Mouse (Mus musculus) midbrain, embryonic 16.5 days (tissue): Measurements from ENCODE around the gene Ren1. TPM values are rescaled to one million over a fixed set of nuclear protein-coding genes. Genes with fewer than 3 reads are reported as not detected.

Experiments used
- ATAC-seq: fragments of 200-750 bp; cut with Nextera tagmentation; 2 replicates; pipeline ENCODE4 v1.8.0; 2017; ENCODE audit warnings: moderate TSS enrichment
- H3K27ac ChIP-seq: fragments of 300-500 bp; sonication (generic); 2 replicates; pipeline ENCODE4 v1.5.1; 2014; ENCODE audit warnings: mild to moderate bottlenecking, low read length, mixed read lengths
- H3K27me3 ChIP-seq: fragments of 300-500 bp; sonication (generic); 2 replicates; pipeline ENCODE4 v1.6.1; 2014; ENCODE audit warnings: low read depth, low read length, mixed read lengths; ENCODE audit not compliant: control insufficient read depth, insufficient read depth
- H3K36me3 ChIP-seq: fragments of 300-500 bp; sonication (generic); 2 replicates; pipeline ENCODE4 v1.6.1; 2014; ENCODE audit warnings: mild to moderate bottlenecking, low read length, moderate library complexity, mixed read lengths; ENCODE audit not compliant: control insufficient read depth, insufficient read depth
- H3K4me1 ChIP-seq: fragments of 300-500 bp; sonication (generic); 2 replicates; pipeline ENCODE4 v1.6.1; 2014; ENCODE audit warnings: mild to moderate bottlenecking, low read length, mixed read lengths; ENCODE audit not compliant: control insufficient read depth, insufficient read depth
- H3K4me2 ChIP-seq: fragments of 300-500 bp; sonication (generic); 2 replicates; pipeline ENCODE4 v1.6.1; 2014; ENCODE audit warnings: mild to moderate bottlenecking, low read length, mixed read lengths
- H3K4me3 ChIP-seq: fragments of 300-500 bp; sonication (generic); 2 replicates; pipeline ENCODE4 v1.5.1; 2014; ENCODE audit warnings: low read depth, mild to moderate bottlenecking, low read length, moderate library complexity, mixed read lengths
- H3K9ac ChIP-seq: fragments of 300-500 bp; sonication (generic); 2 replicates; pipeline ENCODE4 v1.6.1; 2014; ENCODE audit warnings: low read depth, low read length, mixed read lengths
- H3K9me3 ChIP-seq: fragments of 300-500 bp; sonication (generic); replicated peaks from 2 replicates; pipeline ENCODE4 v1.6.1; 2014; ENCODE audit warnings: mild to moderate bottlenecking, low read length, mixed read lengths; ENCODE audit not compliant: control insufficient read depth, poor library complexity, severe bottlenecking
- WGBS: fragments of 180-500 bp; shearing (Covaris S2); extraction: QIAGEN DNeasy Blood & Tissue Kit; methylation state at CpG from one replicate; pipeline ENCODE4 v1.1.7; 2014; 5-methylcytosine and 5-hydroxymethylcytosine counted together
- polyA plus RNA-seq: library from polyadenylated mRNA; unstranded; fragments of >200 nt; fragmentation: Nextera tagmentation; extraction: Ambion mirVana; gene quantifications from 2 replicates; pipeline ENCODE4 v1.2.1, GENCODE M21; 2015

The Ren1 gene
- polyA plus RNA-seq, 1 experiment from 2014 or later: not detected

GRCm38 (mm10) chr1:133387539-133388268 lies 37.4 kb downstream of the Ren1 start:
- ATAC-seq: no peak

GRCm38 (mm10) chr1:133394702-133395101 lies 44.4 kb downstream of the Ren1 start:
- WGBS: 68% methylated on average over 4 of the region's 4 CpGs
- Histone ChIP-seq H3K9ac (no peak overlapping the region), H3K36me3 (no peaks in the 10 kb centered on the region; the same call in 1 of the 2 replicates), H3K4me1 (peaks cover 15% of the 10 kb centered on the region), H3K4me3 (no peak overlapping the region), H3K27ac (no peak overlapping the region), H3K4me2 (no peak overlapping the region), H3K9me3 (no peaks in the 10 kb centered on the region), H3K27me3 (no peaks in the 10 kb centered on the region)
- ATAC-seq: no peak

More at GRCm38 (mm10) chr1:133387539-133388268, 37.4 kb downstream of the Ren1 start:
- Histone ChIP-seq H3K9ac (no peak overlapping the region), H3K4me1 (peaks cover 3% of the 10 kb centered on the region; the same call in 1 of the 2 replicates), H3K4me2 (no peak overlapping the region), H3K9me3 (no peaks in the 10 kb centered on the region), H3K36me3 (no peaks in the 10 kb centered on the region; the same call in 1 of the 2 replicates), H3K27me3 (no peaks in the 10 kb centered on the region), H3K27ac (no peak overlapping the region), H3K4me3 (no peak overlapping the region)
- 67% methylated on average over 19 of the region's 19 CpGs for WGBS

DNA sequence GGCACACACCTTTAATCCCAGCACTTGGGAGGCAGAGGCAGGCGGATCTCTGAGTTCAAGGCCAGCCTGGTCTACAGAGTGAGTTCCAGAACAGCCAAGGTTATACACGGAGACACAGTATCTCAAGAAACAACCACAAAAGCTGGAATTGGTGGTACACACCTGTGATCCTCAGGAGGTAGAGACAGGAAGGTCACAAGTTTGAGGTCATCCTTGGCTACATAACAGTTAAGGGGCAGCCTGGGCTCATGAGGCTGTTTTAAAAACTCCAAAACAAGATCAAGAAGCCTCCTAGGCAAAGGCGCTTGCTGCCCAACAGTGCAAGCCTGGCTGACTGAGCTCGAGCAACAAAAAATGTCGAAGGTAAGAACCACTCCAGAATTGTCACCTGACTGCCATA lies 46.4 kb downstream of the Ren1 start:
- H3K27ac ChIP-seq: no peak overlapping the region; the same call in 1 of the 2 replicates

GRCm38 (mm10) chr1:133397094-133397482 lies 46.8 kb downstream of the Ren1 start:
- Histone ChIP-seq H3K27ac (peak overlapping the region; percentile 75), H3K4me2 (peak overlapping the region; percentile 38), H3K9me3 (no peaks in the 10 kb centered on the region), H3K36me3 (no peaks in the 10 kb centered on the region), H3K27me3 (no peaks in the 10 kb centered on the region), H3K4me1 (peaks cover 15% of the 10 kb centered on the region), H3K9ac (peak overlapping the region; percentile 62; the same call in 1 of the 2 replicates), H3K4me3 (no peak overlapping the region)
- 0 out of 2 replicates have a peak, but pooled peaks have one; percentile 16 for ATAC-seq
- 41% methylated on average over 5 of the region's 5 CpGs for WGBS

More for the DNA sequence above, 46.4 kb downstream of the Ren1 start:
- H3K4me1 ChIP-seq: peaks cover 15% of the 10 kb centered on the region
- no peaks in the 10 kb centered on the region; the same call in 1 of the 2 replicates for H3K36me3 ChIP-seq
- H3K4me2 ChIP-seq: no peak overlapping the region
- 80% methylated on average over 5 of the region's 5 CpGs for WGBS
- no peaks in the 10 kb centered on the region for H3K9me3 ChIP-seq
- no peak overlapping the region for H3K9ac ChIP-seq
- H3K4me3 ChIP-seq: no peak overlapping the region
- H3K27me3 ChIP-seq: no peaks in the 10 kb centered on the region
- no peak for ATAC-seq

DNA sequence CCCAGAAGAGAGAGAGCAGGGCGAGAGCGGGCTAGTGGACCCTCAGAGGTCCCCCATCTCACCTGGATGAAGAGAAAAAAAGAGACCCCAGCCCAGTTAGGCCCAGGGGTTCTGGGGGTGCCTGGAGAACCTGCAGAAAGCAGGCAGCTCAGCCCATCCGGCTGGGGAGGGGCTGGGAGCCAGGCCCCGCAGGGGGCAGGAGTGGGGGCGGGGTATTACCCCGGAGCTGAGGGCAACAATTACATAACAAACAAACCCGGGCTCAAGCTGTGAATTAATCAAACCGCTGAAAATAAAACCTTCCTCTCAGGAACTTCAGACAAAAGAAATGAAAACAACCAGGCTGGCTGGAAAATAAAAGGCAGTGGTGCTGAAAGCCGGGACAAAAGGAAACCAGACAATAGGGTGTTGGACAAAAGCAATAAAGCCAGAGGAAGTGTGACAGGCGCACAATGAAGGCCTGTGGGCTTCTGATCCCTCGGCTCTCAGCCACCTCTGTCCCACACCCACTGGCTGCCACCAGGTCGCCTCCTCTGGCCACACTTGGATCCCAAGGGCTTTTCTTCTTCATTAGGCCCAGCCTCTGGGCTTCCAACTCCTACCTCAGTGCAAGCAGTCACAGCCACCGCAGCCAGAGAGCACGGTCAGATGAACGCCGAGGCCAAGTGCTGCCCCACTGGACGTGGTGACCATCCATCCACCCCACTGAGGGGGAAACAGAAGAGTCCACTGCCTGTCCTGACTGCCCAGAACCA lies 47.4 kb downstream of the Ren1 start:
- Histone ChIP-seq H3K27ac (peak overlapping the region; percentile 75), H3K4me1 (peaks cover 15% of the 10 kb centered on the region), H3K36me3 (no peaks in the 10 kb centered on the region), H3K4me3 (no peak overlapping the region), H3K4me2 (peak overlapping the region; percentile 38), H3K9me3 (no peaks in the 10 kb centered on the region), H3K9ac (peak overlapping the region; percentile 62), H3K27me3 (no peaks in the 10 kb centered on the region)
- WGBS: 3% methylated on average over 17 of the region's 17 CpGs
- peak; percentile 49; the same call in 1 of the 2 replicates for ATAC-seq

- no peak for ATAC-seq
- H3K27me3 ChIP-seq: no peaks in the 10 kb centered on the region
Observed at GRCm38 (mm10) chr1:133400014-133400725, 49.9 kb downstream of the Ren1 start.

DNA sequence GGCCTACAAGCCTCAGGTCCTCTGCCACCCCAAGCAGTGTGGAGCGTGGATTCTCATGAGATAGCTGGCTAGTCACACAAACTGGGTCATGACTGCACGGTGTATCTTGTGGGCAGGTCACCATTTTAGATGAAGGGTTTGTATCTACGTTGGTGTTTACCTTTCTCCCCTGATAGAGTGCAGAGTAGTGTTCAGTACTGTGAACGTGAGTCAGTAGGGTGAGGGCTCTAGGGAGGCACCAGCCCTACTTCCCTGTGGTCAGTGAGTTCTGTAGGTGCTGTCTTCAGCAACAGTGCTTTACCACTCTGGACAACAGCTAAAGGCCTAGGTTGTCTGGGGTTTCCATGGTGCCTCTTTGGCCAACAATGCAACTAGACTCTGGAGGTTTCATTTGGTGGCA lies 53.7 kb downstream of the Ren1 start:
- Histone ChIP-seq H3K9me3 (no peaks in the 10 kb centered on the region), H3K27me3 (no peaks in the 10 kb centered on the region), H3K4me3 (no peak overlapping the region), H3K9ac (no peak overlapping the region), H3K27ac (no peak overlapping the region), H3K4me2 (no peak overlapping the region), H3K4me1 (peaks cover 5% of the 10 kb centered on the region; the same call in 1 of the 2 replicates), H3K36me3 (no peaks in the 10 kb centered on the region)
- 93% methylated on average over 4 of the region's 4 CpGs for WGBS
- no peak for ATAC-seq

More at GRCm38 (mm10) chr1:133400014-133400725, 49.9 kb downstream of the Ren1 start:
- 84% methylated on average over 13 of the region's 13 CpGs for WGBS
- Histone ChIP-seq H3K4me3 (no peak overlapping the region), H3K9ac (no peak overlapping the region), H3K36me3 (no peaks in the 10 kb centered on the region), H3K4me2 (no peak overlapping the region), H3K9me3 (no peaks in the 10 kb centered on the region), H3K4me1 (peaks cover 15% of the 10 kb centered on the region), H3K27ac (no peak overlapping the region)

- WGBS: 88% methylated on average over 7 of the region's 7 CpGs
Observed at GRCm38 (mm10) chr1:133406614-133407013, 56.3 kb downstream of the Ren1 start.

More at GRCm38 (mm10) chr1:133406614-133407013, 56.3 kb downstream of the Ren1 start:
- no peaks in the 10 kb centered on the region for H3K27me3 ChIP-seq
- no peaks in the 10 kb centered on the region for H3K9me3 ChIP-seq
- no peak overlapping the region for H3K4me2 ChIP-seq
- H3K4me3 ChIP-seq: no peak overlapping the region
- H3K36me3 ChIP-seq: no peaks in the 10 kb centered on the region
- peaks cover 9% of the 10 kb centered on the region; the same call in 1 of the 2 replicates for H3K4me1 ChIP-seq
- no peak overlapping the region for H3K9ac ChIP-seq
- no peak for ATAC-seq
- no peak overlapping the region for H3K27ac ChIP-seq
